Mouse (Mus musculus) heart, embryonic 16.5 days (tissue): ENCODE results near the gene Gm10277. TPM values are rescaled to one million over a fixed set of nuclear protein-coding genes. Genes with fewer than 3 reads are reported as not detected.

Experiments
- ATAC-seq: fragments of 200-750 bp; cut with Nextera tagmentation; replicated peaks from 2 replicates; pipeline ENCODE4 v1.8.0; 2017; ENCODE audit warnings: moderate number of reproducible peaks; ENCODE audit not compliant: insufficient read depth, low FRiP score; ENCODE audit errors: extremely low read depth
- H3K27ac ChIP-seq: fragments of 300-500 bp; sonication (generic); 2 replicates; pipeline ENCODE4 v1.5.1; 2014; ENCODE audit warnings: mild to moderate bottlenecking, low read length, control low read depth, moderate library complexity
- H3K27me3 ChIP-seq: fragments of 300-500 bp; sonication (generic); 2 replicates; pipeline ENCODE4 v1.6.1; 2014; ENCODE audit warnings: low read length, mixed read lengths; ENCODE audit not compliant: control insufficient read depth, insufficient read depth
- H3K36me3 ChIP-seq: fragments of 300-500 bp; sonication (generic); 2 replicates; pipeline ENCODE4 v1.6.1; 2014; ENCODE audit not compliant: control insufficient read depth, insufficient read depth
- H3K4me1 ChIP-seq: fragments of 300-500 bp; sonication (generic); 2 replicates; pipeline ENCODE4 v1.6.1; 2014; ENCODE audit warnings: low read length, mixed read lengths; ENCODE audit not compliant: control insufficient read depth, insufficient read depth
- H3K4me2 ChIP-seq: fragments of 300-500 bp; sonication (generic); 2 replicates; pipeline ENCODE4 v1.6.1; 2014; ENCODE audit warnings: low read depth, mild to moderate bottlenecking, control low read depth, low read length
- H3K4me3 ChIP-seq: fragments of 300-500 bp; sonication (generic); 2 replicates; pipeline ENCODE4 v1.5.1; 2014; ENCODE audit warnings: mild to moderate bottlenecking, control low read depth, low read length
- H3K9ac ChIP-seq: fragments of 300-500 bp; sonication (generic); 2 replicates; pipeline ENCODE4 v1.6.1; 2014; ENCODE audit warnings: low read length, control low read depth
- H3K9me3 ChIP-seq: fragments of 300-500 bp; sonication (generic); replicated peaks from 2 replicates; pipeline ENCODE4 v1.6.1; 2016; ENCODE audit warnings: low read length; ENCODE audit not compliant: control insufficient read depth
- WGBS: fragments of 180-500 bp; shearing (Covaris S2); extraction: QIAGEN DNeasy Blood & Tissue Kit; methylation state at CpG from one replicate; pipeline ENCODE4 v1.1.7; 2014; 5-methylcytosine and 5-hydroxymethylcytosine counted together
- polyA plus RNA-seq: library from polyadenylated mRNA; unstranded; fragments of >200 nt; fragmentation: Nextera tagmentation; extraction: Ambion mirVana; gene quantifications from 2 replicates; pipeline ENCODE4 v1.2.1, GENCODE M21; 2015

The Gm10277 gene
- polyA plus RNA-seq, 1 experiment from 2014 or later: 1.3 TPM

DNA sequence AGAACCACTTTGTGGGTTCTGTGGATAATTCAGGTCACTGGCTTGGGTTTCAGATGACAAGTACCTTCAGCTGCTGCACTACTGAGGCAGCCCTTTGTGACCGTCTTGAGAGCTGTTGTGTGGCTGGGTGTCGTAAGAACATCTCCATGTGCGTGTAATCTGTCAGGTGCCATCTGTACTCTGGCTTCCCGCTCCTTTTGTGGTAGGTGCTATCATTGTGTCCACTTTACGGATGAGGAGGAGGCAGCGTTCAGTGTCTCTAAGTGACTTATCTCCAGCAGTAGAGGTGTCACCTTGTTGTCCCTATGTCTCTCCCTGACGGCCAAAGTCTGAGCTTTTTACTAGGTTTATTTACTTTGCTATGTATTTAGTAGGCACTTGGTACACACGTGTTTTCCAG lies 17.2 kb downstream of the Gm10277 start:
- Histone ChIP-seq H3K9ac (no peak overlapping the region), H3K4me3 (no peak overlapping the region), H3K27me3 (no peaks in the 10 kb centered on the region), H3K4me2 (no peak overlapping the region), H3K9me3 (no peaks in the 10 kb centered on the region), H3K36me3 (no peaks in the 10 kb centered on the region), H3K4me1 (peaks cover 29% of the 10 kb centered on the region), H3K27ac (no peak overlapping the region)
- WGBS: 65% methylated on average over 8 of the region's 8 CpGs
- no peak for ATAC-seq

DNA sequence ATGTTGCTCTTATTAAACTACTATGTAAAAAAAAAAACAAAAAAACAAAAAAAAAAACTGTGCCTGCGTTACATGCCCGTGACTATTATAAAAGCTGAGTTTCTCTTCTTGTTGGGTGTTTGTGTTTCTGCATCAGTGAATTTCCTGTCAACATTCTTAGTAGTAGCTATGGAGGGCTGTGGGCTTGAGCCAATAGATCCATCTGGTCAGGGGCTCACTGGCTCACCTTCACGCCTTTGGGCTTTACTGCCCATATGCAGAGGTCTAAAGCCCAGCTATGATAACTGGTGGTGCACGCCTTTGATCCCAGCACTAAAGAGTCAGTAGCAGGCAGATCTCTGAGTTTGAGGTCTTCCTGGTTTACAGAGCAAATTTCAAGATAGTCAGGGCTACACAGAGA lies 18.1 kb downstream of the Gm10277 start:
- no peaks in the 10 kb centered on the region for H3K27me3 ChIP-seq
- no peak overlapping the region for H3K4me2 ChIP-seq
- no peaks in the 10 kb centered on the region for H3K9me3 ChIP-seq
- H3K36me3 ChIP-seq: no peaks in the 10 kb centered on the region
- H3K4me3 ChIP-seq: no peak overlapping the region
- no peak overlapping the region for H3K9ac ChIP-seq
- no peak for ATAC-seq
- 86% methylated on average over 4 of the region's 4 CpGs for WGBS
- no peak overlapping the region for H3K27ac ChIP-seq
- H3K4me1 ChIP-seq: peaks cover 37% of the 10 kb centered on the region

DNA sequence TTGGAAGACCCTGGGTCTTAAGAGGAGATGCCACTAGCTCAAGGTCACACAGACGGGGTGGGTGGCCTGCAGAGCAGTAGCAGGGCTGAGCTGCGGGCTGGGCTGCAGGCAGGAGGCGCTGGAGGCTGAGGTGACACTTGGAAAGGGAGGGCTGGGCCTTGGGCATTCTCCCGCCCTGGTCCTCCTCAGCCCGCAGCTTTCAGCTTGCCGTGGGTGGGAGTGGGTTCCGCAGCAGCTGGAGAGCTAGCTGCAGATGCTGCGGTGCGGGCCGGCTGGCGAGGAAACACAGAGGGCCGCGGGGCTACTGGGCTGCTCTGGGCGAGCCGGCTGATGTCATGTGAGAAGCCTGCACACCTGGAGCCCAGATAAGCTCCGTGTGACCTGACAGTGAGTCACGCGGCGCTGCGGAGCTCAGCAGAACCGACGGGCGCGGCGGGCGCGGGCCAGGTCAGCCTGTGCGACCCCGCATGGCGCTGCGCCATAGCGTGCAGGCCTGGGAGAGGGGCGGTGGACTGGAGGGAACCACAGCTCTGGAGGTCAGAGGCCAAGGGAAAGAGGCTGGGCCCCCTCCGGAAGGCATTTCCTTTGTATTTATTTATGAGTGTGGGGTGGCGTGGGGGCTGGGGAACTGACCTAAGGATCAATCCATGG lies 21.1 kb downstream of the Gm10277 start:
- no peaks in the 10 kb centered on the region for H3K27me3 ChIP-seq
- H3K9ac ChIP-seq: peak overlapping the region; percentile 86
- H3K9me3 ChIP-seq: no peaks in the 10 kb centered on the region
- peaks cover 39% of the 10 kb centered on the region for H3K4me1 ChIP-seq
- H3K4me3 ChIP-seq: peak overlapping the region; percentile 60
- peak overlapping the region; percentile 95 for H3K4me2 ChIP-seq
- H3K27ac ChIP-seq: peak overlapping the region; percentile 87
- peak; percentile 68 for ATAC-seq
- no peaks in the 10 kb centered on the region for H3K36me3 ChIP-seq
- WGBS: 3% methylated on average over 35 of the region's 35 CpGs

DNA sequence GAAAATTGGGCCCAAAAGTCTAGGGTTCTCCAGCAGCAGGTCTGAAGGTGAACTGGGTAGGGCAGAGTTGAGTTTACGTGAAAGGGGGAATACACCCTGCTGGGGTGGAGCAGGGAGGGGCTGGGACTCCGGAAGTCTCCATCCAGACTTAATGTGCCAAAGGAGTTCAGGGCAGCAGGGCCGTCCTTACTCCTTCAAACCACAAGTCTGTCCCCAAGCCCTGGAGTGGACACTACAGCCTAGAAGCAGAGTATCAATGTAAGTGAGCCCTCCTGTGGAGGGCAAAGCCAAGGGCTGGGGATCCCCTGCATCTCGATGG lies 22.1 kb downstream of the Gm10277 start:
- H3K27ac ChIP-seq: peak overlapping the region; percentile 87
- H3K9ac ChIP-seq: peak overlapping the region; percentile 86; the same call in 1 of the 2 replicates
- peak overlapping the region; percentile 60; the same call in 1 of the 2 replicates for H3K4me3 ChIP-seq
- WGBS: 51% methylated on average over 4 of the region's 4 CpGs
- no peaks in the 10 kb centered on the region for H3K9me3 ChIP-seq
- no peak for ATAC-seq
- no peaks in the 10 kb centered on the region for H3K36me3 ChIP-seq
- H3K4me2 ChIP-seq: peak overlapping the region; percentile 95; the same call in 1 of the 2 replicates
- peaks cover 39% of the 10 kb centered on the region for H3K4me1 ChIP-seq
- H3K27me3 ChIP-seq: no peaks in the 10 kb centered on the region

DNA sequence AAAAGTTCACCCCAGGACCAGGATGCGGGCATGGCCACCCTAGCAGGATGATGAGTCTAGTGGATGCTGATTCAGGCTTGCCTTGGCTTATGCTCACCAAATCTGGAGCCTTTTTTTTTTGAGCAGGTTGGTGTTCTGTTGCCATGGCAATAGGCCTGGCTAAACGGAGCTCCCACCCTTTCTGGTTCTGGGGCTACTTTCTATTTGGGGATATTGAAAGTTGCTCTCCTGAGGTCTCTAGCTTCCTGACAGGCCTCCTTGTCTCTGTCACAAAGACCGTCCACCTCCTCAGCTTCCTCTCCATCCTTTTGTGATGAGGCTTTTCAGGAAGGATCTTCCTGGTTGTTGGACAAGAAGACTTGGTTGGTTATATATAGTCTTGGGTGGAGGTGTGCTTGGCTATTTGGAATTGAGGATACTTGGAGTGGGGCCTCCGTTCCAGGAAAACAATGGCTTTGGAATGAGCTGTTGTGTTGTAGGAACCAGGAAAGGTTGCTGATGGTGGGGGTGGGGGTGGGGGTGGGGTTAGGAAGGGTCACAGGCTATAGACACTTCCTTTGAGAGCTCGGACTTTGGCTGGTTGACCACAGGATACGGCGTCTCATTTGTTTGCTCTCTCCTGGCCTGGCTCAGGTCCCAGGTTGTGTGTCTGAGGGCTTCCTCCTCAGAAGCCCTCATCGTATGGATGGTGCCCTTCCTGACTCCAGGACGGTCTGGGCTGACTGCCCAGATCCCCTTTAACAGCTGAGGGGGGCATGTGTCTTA lies 22.7 kb downstream of the Gm10277 start:
- no peaks in the 10 kb centered on the region for H3K27me3 ChIP-seq
- no peaks in the 10 kb centered on the region for H3K36me3 ChIP-seq
- H3K4me2 ChIP-seq: peak overlapping the region; percentile 95
- 43% methylated on average over 9 of the region's 9 CpGs for WGBS
- peak; percentile 14; the same call in 1 of the 2 replicates for ATAC-seq
- H3K4me1 ChIP-seq: peaks cover 39% of the 10 kb centered on the region
- H3K9ac ChIP-seq: peak overlapping the region; percentile 92
- H3K4me3 ChIP-seq: peak overlapping the region; percentile 83
- no peaks in the 10 kb centered on the region for H3K9me3 ChIP-seq
- H3K27ac ChIP-seq: peak overlapping the region; percentile 87

DNA sequence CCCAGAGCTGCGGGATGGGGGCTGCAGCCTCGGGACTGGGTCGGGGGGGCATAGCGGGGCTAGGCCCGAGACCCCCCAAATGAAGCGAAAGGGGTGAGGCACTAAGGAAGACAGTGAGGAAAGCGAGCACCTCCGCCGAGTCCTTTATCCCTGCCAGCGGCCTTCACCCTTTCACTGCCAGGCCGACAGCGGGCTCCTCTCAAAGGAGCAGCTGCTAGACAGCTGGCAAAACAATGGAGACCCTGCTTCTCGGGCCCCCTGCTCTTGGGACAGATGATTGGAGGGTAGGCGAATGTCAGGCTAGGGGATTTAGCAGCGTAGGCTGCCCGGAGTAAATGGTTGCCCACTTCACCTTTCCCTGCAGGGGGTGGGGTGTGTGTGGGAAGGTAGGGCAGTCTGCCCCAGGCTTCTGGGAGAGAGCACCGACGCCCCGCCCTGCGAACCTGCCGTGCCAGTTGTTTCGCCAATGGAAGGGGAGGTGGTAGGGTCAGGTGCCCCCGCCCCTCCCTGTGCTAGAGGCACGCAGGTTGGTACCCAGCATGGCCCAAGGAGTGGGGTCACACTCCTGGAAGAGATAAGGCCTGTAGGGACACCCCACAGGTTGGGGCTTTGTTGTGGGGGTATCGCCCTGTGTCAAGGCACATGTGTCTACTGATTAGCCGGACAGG lies 23.7 kb downstream of the Gm10277 start:
- H3K4me2 ChIP-seq: peak overlapping the region; percentile 77
- peak overlapping the region; percentile 92 for H3K9ac ChIP-seq
- peak; percentile 5; the same call in 1 of the 2 replicates for ATAC-seq
- H3K27me3 ChIP-seq: no peaks in the 10 kb centered on the region
- peaks cover 37% of the 10 kb centered on the region for H3K4me1 ChIP-seq
- peak overlapping the region; percentile 83 for H3K4me3 ChIP-seq
- H3K9me3 ChIP-seq: no peaks in the 10 kb centered on the region
- peak overlapping the region; percentile 83 for H3K27ac ChIP-seq
- 6% methylated on average over 26 of the region's 26 CpGs for WGBS
- no peaks in the 10 kb centered on the region for H3K36me3 ChIP-seq

DNA sequence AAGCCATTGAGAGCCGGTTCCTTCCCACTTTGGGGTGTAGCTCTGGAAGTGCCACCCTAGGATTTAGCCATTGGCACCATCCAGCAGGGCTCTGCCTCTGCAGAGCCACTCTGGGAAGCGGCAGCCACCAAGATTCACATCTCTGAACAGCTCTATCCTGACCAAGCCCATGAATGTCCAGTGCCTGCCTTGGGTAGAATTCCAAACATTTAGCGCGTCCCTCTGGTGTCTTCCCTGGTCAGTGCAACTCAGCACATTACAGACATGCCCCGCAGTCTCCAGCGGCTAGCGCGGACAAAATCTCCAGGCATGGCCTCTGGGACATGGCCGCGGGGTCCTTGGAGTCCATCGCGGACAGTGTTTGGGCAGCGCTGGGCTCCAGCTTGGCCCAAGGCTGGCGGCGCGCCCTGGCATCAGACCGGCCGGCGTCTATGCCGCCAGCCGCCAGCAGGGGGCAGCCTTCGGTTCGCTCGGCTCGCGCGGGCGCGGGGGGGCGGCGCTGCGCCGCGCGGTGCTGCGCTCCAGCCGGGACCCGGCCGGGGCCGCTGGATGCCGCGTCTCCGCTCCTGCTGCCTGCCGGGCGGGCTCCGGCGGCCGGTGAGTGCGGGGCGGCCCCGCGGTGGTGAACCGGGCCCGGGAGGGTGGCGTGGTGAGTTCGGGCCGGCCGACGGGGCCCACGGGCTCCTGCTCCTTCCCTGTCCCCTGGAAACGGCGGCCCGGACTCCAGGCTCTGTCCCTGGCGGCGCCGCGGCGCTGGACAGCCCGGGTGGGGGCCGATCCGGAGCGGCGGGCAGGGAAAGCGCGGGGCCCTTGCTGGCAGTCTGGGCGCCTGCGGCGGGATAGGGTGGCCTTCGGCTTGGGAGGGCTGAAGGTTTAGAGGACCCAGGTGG lies 24.5 kb downstream of the Gm10277 start, which contains the start of gene Myo18a:
Myo18a (plus strand) TSS at position 464 of the 890 bp plus-strand sequence.
- H3K4me1 ChIP-seq: peaks cover 37% of the 10 kb centered on the region
- ATAC-seq: peak; percentile 78
- H3K27me3 ChIP-seq: no peaks in the 10 kb centered on the region
- 2% methylated on average over 61 of the region's 79 CpGs for WGBS
- peak within 1 kb of the TSS; percentile 83 for H3K27ac ChIP-seq
- no peaks in the 10 kb centered on the region for H3K9me3 ChIP-seq
- H3K4me2 ChIP-seq: peak within 1 kb of the TSS; percentile 77
- H3K9ac ChIP-seq: peak within 1 kb of the TSS; percentile 92
- no peaks in the 10 kb centered on the region for H3K36me3 ChIP-seq
- peak within 1 kb of the TSS; percentile 83 for H3K4me3 ChIP-seq

DNA sequence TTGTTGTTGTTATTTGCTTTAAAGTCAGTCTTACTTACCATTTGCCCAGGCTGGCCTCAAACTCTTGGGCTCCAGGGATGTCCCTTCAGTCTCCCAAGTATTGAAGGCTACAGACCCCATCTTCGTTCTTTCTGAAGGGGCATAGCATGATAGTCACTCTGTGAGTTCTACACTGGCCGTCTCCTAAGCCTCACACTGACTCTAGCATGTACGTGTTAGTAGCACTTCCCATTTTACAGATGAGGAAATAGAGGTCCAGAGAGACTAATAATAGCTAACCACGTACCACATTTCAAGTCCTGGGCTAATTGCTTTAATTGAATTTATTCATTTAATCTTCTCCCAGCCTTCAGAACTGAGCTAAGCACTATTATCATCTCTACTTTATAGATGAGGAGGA lies 27.5 kb downstream of the Gm10277 start:
- Histone ChIP-seq H3K27me3 (no peaks in the 10 kb centered on the region), H3K36me3 (no peaks in the 10 kb centered on the region), H3K9me3 (no peaks in the 10 kb centered on the region), H3K27ac (no peak overlapping the region), H3K4me1 (peaks cover 16% of the 10 kb centered on the region), H3K9ac (no peak overlapping the region), H3K4me3 (no peak overlapping the region), H3K4me2 (no peak overlapping the region)
- no peak for ATAC-seq
- 83% methylated on average over 4 of the region's 4 CpGs for WGBS
